Mouse (Mus musculus) lung, adult 18-20 months (tissue): ENCODE data around the gene Lmo2.
A peak's percentile ranks its signal among the peaks of the same experiment; 100 is the strongest.
"Not testable (repeated sequence)": the region's sequence is repeated elsewhere in the genome, so short reads cannot be mapped to it uniquely, and the experiment has no call there.

Experiments
- DNase-seq, 2 experiments: peaks; one replicate each; pipeline ENCODE4 v3.0.0; 2022; ENCODE audit warnings: mixed read lengths in 2 of 2

Lmo2 gene

GRCm38 (mm10) chr2:103983146-103983545, 25.4 kb downstream of the Lmo2 start:
- no peak for DNase-seq

- DNase-seq: not testable (repeated sequence)
These were observed 29.8 kb downstream of the Lmo2 start for GRCm38 (mm10) chr2:103987595-103987994.

GRCm38 (mm10) chr2:103989724-103990123, 31.9 kb downstream of the Lmo2 start:
- DNase-seq: no peak

- no peak for DNase-seq
These were observed 33.5 kb downstream of the Lmo2 start for GRCm38 (mm10) chr2:103991303-103991702.

GRCm38 (mm10) chr2:103992162-103992561, 34.4 kb downstream of the Lmo2 start:
- no peak for DNase-seq

GRCm38 (mm10) chr2:103992618-103993332, 35.0 kb downstream of the Lmo2 start:
- DNase-seq: no peak

- DNase-seq: no peak
These were observed 43.3 kb downstream of the Lmo2 start for GRCm38 (mm10) chr2:104001076-104001475.

- no peak for DNase-seq
These were observed 44.1 kb downstream of the Lmo2 start for GRCm38 (mm10) chr2:104001861-104002260.

- peak in 1 of 2 experiments; percentile 8 for DNase-seq
These were observed 45.1 kb downstream of the Lmo2 start for GRCm38 (mm10) chr2:104002711-104003413.

GRCm38 (mm10) chr2:104007793-104008519, 50.2 kb downstream of the Lmo2 start:
- no peak for DNase-seq

- not testable (repeated sequence) for DNase-seq
These were observed 51.1 kb downstream of the Lmo2 start for GRCm38 (mm10) chr2:104008853-104009252.

- DNase-seq: no peak
These were observed 65.3 kb downstream of the Lmo2 start for GRCm38 (mm10) chr2:104023096-104023495.

- DNase-seq: no peak
These were observed 66.9 kb downstream of the Lmo2 start for GRCm38 (mm10) chr2:104024656-104025055.

- DNase-seq: peak; percentile 87 to 91
These were observed 69.8 kb downstream of the Lmo2 start, which contains the start of gene Fbxo3 for GRCm38 (mm10) chr2:104027458-104028138. Fbxo3 (plus strand) TSS chr2:104027721.

- peak; percentile 12 to 16 for DNase-seq
These were observed 70.4 kb downstream of the Lmo2 start, which contains the start of gene 4931422A03Rik for GRCm38 (mm10) chr2:104028139-104028723. 4931422A03Rik (minus strand) TSS chr2:104028361.

GRCm38 (mm10) chr2:104029074-104029473, 71.3 kb downstream of the Lmo2 start:
- DNase-seq: no peak

GRCm38 (mm10) chr2:104030381-104030780, 72.6 kb downstream of the Lmo2 start:
- no peak for DNase-seq
